Mouse (Mus musculus) right cerebral cortex, adult 2 months (tissue): Measurements from ENCODE around the gene Zfp383.
A peak's percentile ranks its signal among the peaks of the same experiment; 100 is the strongest.
"Not testable (repeated sequence)": the region's sequence is repeated elsewhere in the genome, so short reads cannot be mapped to it uniquely, and the experiment has no call there.

Experiments
- DNase-seq, 2 experiments: peaks; one replicate each; pipeline ENCODE4 v3.0.0; 2021 to 2022; ENCODE audit warnings: low spot score in 2 of 2

Gene Zfp383

GRCm38 (mm10) chr7:29908130-29908950 is at the start of gene Zfp383:
Gene Zfp383, plus strand, starts transcription at chr7:29908223.
- DNase-seq: peak; percentile 83 to 93

- peak; percentile 92 to 94 for DNase-seq
Measured at GRCm38 (mm10) chr7:29859532-29860517, 48.2 kb upstream of the Zfp383 start, which contains the start of gene Zfp420. Gene Zfp420, plus strand, starts transcription at chr7:29859979.

GRCm38 (mm10) chr7:29861660-29862059 is 46.4 kb upstream of the Zfp383 start:
- DNase-seq: no peak

- DNase-seq: no peak
Measured at GRCm38 (mm10) chr7:29874256-29874655, 33.8 kb upstream of the Zfp383 start.

GRCm38 (mm10) chr7:29877561-29877960 is 30.5 kb upstream of the Zfp383 start:
- not testable (repeated sequence) for DNase-seq

GRCm38 (mm10) chr7:29880056-29880455 is 28.0 kb upstream of the Zfp383 start:
- DNase-seq: no peak

- DNase-seq: no peak
Measured at GRCm38 (mm10) chr7:29880916-29881315, 27.1 kb upstream of the Zfp383 start.

GRCm38 (mm10) chr7:29890501-29890900 is 17.5 kb upstream of the Zfp383 start:
- DNase-seq: no peak

- DNase-seq: no peak
Measured at GRCm38 (mm10) chr7:29892756-29893155, 15.3 kb upstream of the Zfp383 start.

- DNase-seq: no peak
Measured at GRCm38 (mm10) chr7:29898351-29898750, 9.7 kb upstream of the Zfp383 start.

- DNase-seq: no peak
Measured at GRCm38 (mm10) chr7:29904101-29904500, 3.9 kb upstream of the Zfp383 start.

- peak; percentile 69 to 79 for DNase-seq
Measured at GRCm38 (mm10) chr7:29905966-29906681, 1.9 kb upstream of the Zfp383 start, which contains the start of gene Zfp27. Gene Zfp27, minus strand, starts transcription at chr7:29906572.

- DNase-seq: no peak
Measured at GRCm38 (mm10) chr7:29906682-29907058, 1.4 kb upstream of the Zfp383 start.

GRCm38 (mm10) chr7:29907206-29907605 is 817 bp upstream of the Zfp383 start:
- no peak for DNase-seq

GRCm38 (mm10) chr7:29910252-29910651 is 2.2 kb downstream of the Zfp383 start:
- no peak for DNase-seq

GRCm38 (mm10) chr7:29912172-29912571 is 4.1 kb downstream of the Zfp383 start:
- no peak for DNase-seq

- no peak for DNase-seq
Measured at GRCm38 (mm10) chr7:29917371-29918061, 9.5 kb downstream of the Zfp383 start.

- DNase-seq: no peak
Measured at GRCm38 (mm10) chr7:29918062-29918453, 10.0 kb downstream of the Zfp383 start.

GRCm38 (mm10) chr7:29921439-29922093 is 13.5 kb downstream of the Zfp383 start:
- DNase-seq: peak in 1 of 2 experiments; percentile 18

- no peak for DNase-seq
Measured at GRCm38 (mm10) chr7:29922780-29923179, 14.8 kb downstream of the Zfp383 start.
